ENCODE assay signal across 8 mouse cellular contexts in genomic region chr9:43238631-43239545, GRCm38 (mm10). TPM values are rescaled to one million over a fixed set of nuclear protein-coding genes. Genes with fewer than 3 reads are reported as not detected.
DNase-seq lines count a peak whose midpoint lies in the region; ATAC-seq and TF ChIP-seq lines count a peak whose summit lies in the region.

No protein-coding gene starts in this region.

- ATAC-seq in hindbrain, embryonic 16.5 days, result no peak

- 2% methylated on average over 48 of the region's 51 CpGs for WGBS in hindbrain, embryonic 16.5 days
- 10% methylated on average over 51 of the region's 51 CpGs for WGBS in macrophage (ENCODE audit: missing documents)

- H3K36me3 ChIP-seq in hindbrain, embryonic 16.5 days (ENCODE audit: control insufficient read depth, insufficient read depth, low read length), result no peaks in the 10 kb centered on the region
- H3K36me3 ChIP-seq in macrophage (ENCODE audit: inconsistent target), result no peaks in the 10 kb centered on the region

- no peaks in the 10 kb centered on the region for H3K79me2 ChIP-seq in macrophage (ENCODE audit: inconsistent target)

- peak overlapping the region; percentile 62 for H3K9ac ChIP-seq in hindbrain, embryonic 16.5 days (ENCODE audit: low read depth, low read length)

- no peaks in the 10 kb centered on the region for H3K9me3 ChIP-seq in hindbrain, embryonic 16.5 days (ENCODE audit: control insufficient read depth, low read length)

- H3K27ac ChIP-seq in layer of hippocampus, adult 2 months, result peak overlapping the region; percentile 72; the same call in 1 of the 2 replicates
- H3K27ac ChIP-seq in hindbrain, embryonic 16.5 days (ENCODE audit: low read depth, low read length), result 0 out of 2 replicates have a peak overlapping the region, but pooled peaks have one; percentile 7
- H3K27ac ChIP-seq in macrophage, result no peak overlapping the region

- H3K4me2 ChIP-seq in hindbrain, embryonic 16.5 days (ENCODE audit: low read length), result peak overlapping the region; percentile 86

- peak overlapping the region; percentile 58 for H3K4me3 ChIP-seq in layer of hippocampus, adult 2 months
- peak overlapping the region; percentile 52 for H3K4me3 ChIP-seq in hindbrain, embryonic 16.5 days (ENCODE audit: low read length)
- H3K4me3 ChIP-seq in macrophage (ENCODE audit: inconsistent target), result peak overlapping the region; percentile 45

- TF ChIP-seq CTCF in layer of hippocampus, adult 2 months (conservative IDR thresholded peaks at IDR 0.05), result no peak

- peaks cover 19% of the 10 kb centered on the region for H3K27me3 ChIP-seq in hindbrain, embryonic 16.5 days (replicated peaks; ENCODE audit: control insufficient read depth, insufficient read depth, low read length)

- H3K4me1 ChIP-seq in hindbrain, embryonic 16.5 days (ENCODE audit: control insufficient read depth, insufficient read depth, low read depth, low read length), result peaks cover 12% of the 10 kb centered on the region

- DNase-seq in layer of hippocampus, adult 2 months (ENCODE audit: low spot score in 2 of 2), result no peak
- DNase-seq in layer of hippocampus, adult 11-12 months (ENCODE audit: low spot score), result no peak
- peak; percentile 43 for DNase-seq in embryo, embryonic 10.5 days (ENCODE audit: low spot score)
- DNase-seq in thymus, postnatal 4 days, result peak; percentile 21
- DNase-seq in left cerebral cortex, adult 18-20 months (ENCODE audit: low spot score in 2 of 2), result no peak
- DNase-seq in right cerebral cortex, postnatal 10 days (ENCODE audit: low spot score in 2 of 2), result no peak

RNA-seq across cellular contexts. Expression of gene Oaf, which starts 0.8 kb away (rescaled TPM):
- total RNA-seq in layer of hippocampus, adult 2 months (2021), result 10 to 100 TPM; 18.6 to 19.5 TPM
- polyA plus RNA-seq in hindbrain, embryonic 16.5 days (2015; fragmentation: Nextera tagmentation; extraction: Ambion mirVana), result 4.1 and 7.0 TPM in 2 replicates
- 10 to 100 TPM in 10 of 26 experiments, 1 to 10 TPM in 14, under 1 TPM in 2; 0.71 to 56.0 (median 5.7) TPM for total RNA-seq in macrophage (2018; cell fraction: chromatin; rRNA removed)
- 10 to 100 TPM in 4 of 26 experiments, 1 to 10 TPM in 22; 2.3 to 35.7 (median 4.1) TPM for total RNA-seq in macrophage (2018; cell fraction: cytosol; rRNA removed)
- total RNA-seq in macrophage (2018; cell fraction: nucleus; rRNA removed), result 10 to 100 TPM in 6 of 26 experiments, 1 to 10 TPM in 19, under 1 TPM in 1; 0.79 to 20.5 (median 5.0) TPM
- 2.1 to 4.0 TPM (median 2.5 TPM) in 3 replicates for polyA plus RNA-seq in macrophage (2018)
- 10 to 100 TPM; 15.2 to 17.9 TPM for total RNA-seq in left cerebral cortex, adult 18-20 months (2021)

RNA-seq across cellular contexts. Expression of gene Pou2f3, which starts 28.7 kb away (rescaled TPM):
- under 1 TPM; 0.22 to 0.33 TPM for total RNA-seq in layer of hippocampus, adult 2 months (2021)
- polyA plus RNA-seq in hindbrain, embryonic 16.5 days (2015; fragmentation: Nextera tagmentation; extraction: Ambion mirVana), result 0.11 TPM in 1 of 2 replicates, not detected in the other
- total RNA-seq in macrophage (2018; cell fraction: chromatin; rRNA removed), result not detected
- not detected for total RNA-seq in macrophage (2018; cell fraction: cytosol; rRNA removed)
- total RNA-seq in macrophage (2018; cell fraction: nucleus; rRNA removed), result not detected
- not detected in 3 replicates for polyA plus RNA-seq in macrophage (2018)
- total RNA-seq in left cerebral cortex, adult 18-20 months (2021), result under 1 TPM; 0.21 to 0.37 TPM

Comparison
In these comparisons a context has a peak if more than half of its experiments do, and no peak if none do; other contexts are left out.
1. DNase-seq: peak in embryo, embryonic 10.5 days (single experiment) and thymus, postnatal 4 days (single experiment); none in layer of hippocampus, adult 2 months (0 of 2), layer of hippocampus, adult 11-12 months (single experiment), left cerebral cortex, adult 18-20 months (0 of 2) and right cerebral cortex, postnatal 10 days (0 of 2).
2. Peak in every context shown above with its lines, with median percentiles within 50 percentile points of each other: H3K4me3 ChIP-seq.